Mouse (Mus musculus) liver, embryonic 13.5 days (tissue): Measurements from ENCODE around the gene Phospho1. TPM values are rescaled to one million over a fixed set of nuclear protein-coding genes. Genes with fewer than 3 reads are reported as not detected.

Source experiments
- ATAC-seq: fragments of 200-750 bp; cut with Nextera tagmentation; 2 replicates; pipeline ENCODE4 v1.8.0; 2017; ENCODE audit warnings: low read depth, mild to moderate bottlenecking, moderate number of reproducible peaks, moderate library complexity
- DNase-seq: peaks from one replicate; pipeline ENCODE4 v3.0.0; 2022
- H3K27ac ChIP-seq: fragments of 300-500 bp; sonication (generic); 2 replicates; pipeline ENCODE4 v1.5.1; 2015; ENCODE audit warnings: moderate library complexity, mild to moderate bottlenecking, inconsistent platforms
- H3K27me3 ChIP-seq: fragments of 300-500 bp; sonication (generic); 2 replicates; pipeline ENCODE4 v1.6.1; 2015; ENCODE audit warnings: mild to moderate bottlenecking, inconsistent platforms
- H3K36me3 ChIP-seq: fragments of 300-500 bp; sonication (generic); 2 replicates; pipeline ENCODE4 v1.6.1; 2015; ENCODE audit warnings: mild to moderate bottlenecking, inconsistent platforms
- H3K4me1 ChIP-seq: fragments of 300-500 bp; sonication (generic); replicated peaks from 2 replicates; pipeline ENCODE4 v1.6.1; 2015; ENCODE audit warnings: inconsistent platforms
- H3K4me2 ChIP-seq: fragments of 300-500 bp; sonication (generic); 2 replicates; pipeline ENCODE4 v1.6.1; 2015; ENCODE audit warnings: inconsistent platforms, mild to moderate bottlenecking, moderate library complexity
- H3K4me3 ChIP-seq: fragments of 300-500 bp; sonication (generic); replicated peaks from 2 replicates; pipeline ENCODE4 v1.5.1; 2015; ENCODE audit warnings: mild to moderate bottlenecking, inconsistent platforms
- H3K9ac ChIP-seq: fragments of 300-500 bp; sonication (generic); 2 replicates; pipeline ENCODE4 v1.6.1; 2015; ENCODE audit warnings: mild to moderate bottlenecking, inconsistent platforms
- H3K9me3 ChIP-seq: fragments of 300-500 bp; sonication (generic); replicated peaks from 2 replicates; pipeline ENCODE4 v1.6.1; 2016; ENCODE audit warnings: inconsistent platforms
- WGBS: fragments of 180-500 bp; shearing (Covaris S2); methylation state at CpG from one replicate; pipeline ENCODE4 v1.1.7; 2015; ENCODE audit not compliant: insufficient replicate concordance; 5-methylcytosine and 5-hydroxymethylcytosine counted together
- polyA plus RNA-seq: library from polyadenylated mRNA; unstranded; fragments of >200 nt; fragmentation: Nextera tagmentation; extraction: Ambion mirVana; gene quantifications from 2 replicates; pipeline ENCODE4 v1.2.1, GENCODE M21; 2015

The Phospho1 gene
- polyA plus RNA-seq, 1 experiment from 2014 or later, result 6.2 TPM

DNA sequence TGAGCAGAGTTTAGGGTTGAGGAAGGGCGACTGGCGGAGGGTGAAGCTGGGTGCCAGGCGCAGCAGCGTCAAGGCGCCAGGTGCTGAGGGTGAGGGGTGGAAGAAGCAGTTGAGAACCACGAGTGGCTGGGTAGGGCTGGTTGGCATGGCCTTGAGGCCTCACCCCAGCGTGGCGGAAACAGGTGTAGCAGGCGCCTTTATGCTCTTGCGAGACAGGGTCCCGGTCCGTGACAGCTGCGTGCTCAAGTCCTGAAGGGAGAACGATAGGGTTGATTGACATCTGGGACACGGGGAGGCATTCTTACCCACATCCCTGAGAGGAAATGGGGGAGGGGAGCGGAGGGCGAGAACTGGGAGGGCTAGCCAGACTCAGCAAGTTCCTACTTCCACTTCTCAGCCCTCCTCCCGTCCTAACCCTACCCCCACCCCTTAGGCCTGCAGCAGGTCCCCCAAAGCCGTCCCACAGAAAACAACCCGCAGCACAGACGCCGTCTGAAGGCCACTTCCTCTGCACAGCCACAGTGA, 9.9 kb downstream of the Phospho1 start:
- H3K9me3 ChIP-seq, result no peaks in the 10 kb centered on the region
- ATAC-seq, result peak; percentile 28; the same call in 1 of the 2 replicates
- peak overlapping the region; percentile 62 for H3K4me2 ChIP-seq
- H3K36me3 ChIP-seq, result peaks cover 18% of the 10 kb centered on the region
- H3K9ac ChIP-seq, result peak overlapping the region; percentile 20
- whole genome bisulfite sequencing, result 1% methylated on average over 22 of the region's 22 CpGs
- H3K4me3 ChIP-seq, result peak overlapping the region; percentile 30
- DNase-seq, result peak; percentile 47
- peak overlapping the region; percentile 71; the same call in 1 of the 2 replicates for H3K27ac ChIP-seq
- H3K27me3 ChIP-seq, result peaks cover 64% of the 10 kb centered on the region
- H3K4me1 ChIP-seq, result peaks cover 85% of the 10 kb centered on the region

DNA sequence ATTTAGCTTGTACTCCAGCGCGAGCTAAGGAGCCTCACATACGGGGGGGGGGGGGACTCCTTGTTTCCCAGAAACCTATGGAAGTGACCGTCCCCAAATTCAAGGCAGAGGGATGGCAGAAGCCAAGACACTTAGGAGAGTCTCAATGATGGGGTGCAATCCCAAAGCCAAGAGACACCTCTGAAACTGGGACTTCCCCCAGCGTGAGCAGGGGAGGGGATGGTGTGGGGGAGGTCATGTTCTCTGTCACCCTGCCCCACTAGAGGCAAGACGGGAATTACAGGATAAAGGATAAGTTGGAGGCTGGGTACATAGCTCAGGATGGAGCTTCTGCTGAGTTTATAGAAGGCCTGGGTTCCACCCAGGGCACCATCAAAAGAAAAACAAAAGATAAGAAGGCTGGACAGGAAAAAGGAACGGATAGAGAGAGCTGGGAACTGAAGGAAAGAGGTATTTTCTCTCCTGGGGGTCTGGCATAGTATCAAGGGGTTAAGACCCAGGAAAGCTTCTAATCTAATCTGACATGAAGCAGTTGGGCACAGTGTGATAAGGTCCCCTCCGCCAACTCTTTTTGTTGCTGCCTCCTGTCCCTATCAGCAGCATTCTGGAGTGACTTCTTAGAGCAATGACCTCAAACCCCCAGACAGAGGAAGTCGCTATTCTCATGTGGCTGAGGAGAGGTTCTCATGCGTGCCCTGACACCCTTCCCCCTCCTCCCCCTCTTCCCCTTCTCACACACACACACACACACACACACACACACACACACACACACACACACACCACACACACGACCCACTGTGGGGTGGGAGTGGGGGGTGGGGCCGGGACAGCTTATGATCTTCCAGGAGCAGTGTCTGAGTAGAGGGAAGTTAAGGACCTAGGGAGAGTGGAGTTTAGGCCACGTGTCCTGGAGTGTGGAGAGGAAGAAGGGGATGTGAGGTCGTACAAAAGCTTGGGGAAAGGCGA, 10.7 kb downstream of the Phospho1 start:
- Histone ChIP-seq H3K27me3 (peaks cover 56% of the 10 kb centered on the region), H3K9me3 (no peaks in the 10 kb centered on the region), H3K4me3 (peak overlapping the region; percentile 30), H3K4me1 (peaks cover 82% of the 10 kb centered on the region), H3K27ac (peak overlapping the region; percentile 71), H3K9ac (peak overlapping the region; percentile 20), H3K4me2 (peak overlapping the region; percentile 62), H3K36me3 (peaks cover 16% of the 10 kb centered on the region)
- 2% methylated on average over 15 of the region's 15 CpGs for WGBS
- peak; percentile 80 for ATAC-seq
- DNase-seq, result peak; percentile 57

DNA sequence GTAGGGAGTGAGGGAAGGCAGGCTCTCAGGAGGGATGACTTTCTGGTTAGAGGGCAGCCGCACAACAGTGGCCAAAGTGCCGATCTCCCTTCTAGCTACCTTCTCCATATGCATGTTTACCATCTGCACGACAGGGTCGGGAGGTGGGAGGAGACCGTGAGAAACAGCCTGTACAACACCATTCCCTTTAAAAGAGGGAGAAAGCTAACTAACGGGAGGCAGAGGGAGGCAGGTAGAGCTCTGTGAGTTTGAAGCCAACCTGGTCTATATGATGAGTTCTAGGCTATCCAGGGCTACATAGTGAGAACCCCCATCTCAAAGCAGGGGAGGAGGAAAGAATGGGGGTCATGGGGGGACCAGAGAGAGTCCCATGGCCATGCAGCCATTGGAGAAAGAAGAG, 11.5 kb downstream of the Phospho1 start:
- peaks cover 80% of the 10 kb centered on the region for H3K4me1 ChIP-seq
- DNase-seq, result no peak
- H3K9ac ChIP-seq, result peak overlapping the region; percentile 20; the same call in 1 of the 2 replicates
- H3K36me3 ChIP-seq, result peaks cover 8% of the 10 kb centered on the region
- H3K9me3 ChIP-seq, result no peaks in the 10 kb centered on the region
- peaks cover 56% of the 10 kb centered on the region for H3K27me3 ChIP-seq
- H3K27ac ChIP-seq, result peak overlapping the region; percentile 71
- ATAC-seq, result no peak
- 19% methylated on average over 6 of the region's 6 CpGs for WGBS
- peak overlapping the region; percentile 62 for H3K4me2 ChIP-seq
- no peak overlapping the region for H3K4me3 ChIP-seq

DNA sequence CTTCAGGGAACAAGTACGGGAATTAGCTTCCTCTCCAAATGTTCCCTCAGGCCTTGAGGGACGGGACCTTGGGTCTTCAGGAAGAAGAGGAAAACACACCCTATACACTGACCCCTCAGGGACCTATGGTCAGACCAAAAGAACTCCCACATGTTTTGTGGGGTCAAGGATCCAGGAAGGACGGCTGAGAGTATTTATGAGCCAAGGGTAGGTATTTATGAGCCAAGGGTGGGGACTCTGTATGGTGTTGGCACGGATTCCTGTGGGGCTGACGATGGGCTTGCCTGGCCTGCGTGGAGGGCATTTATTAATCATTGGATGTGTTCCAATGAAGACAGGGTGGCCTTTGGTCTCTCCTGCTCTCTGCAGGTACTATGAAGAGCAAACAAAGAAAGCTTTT, 12.1 kb downstream of the Phospho1 start:
- peaks cover 2% of the 10 kb centered on the region; the same call in 1 of the 2 replicates for H3K36me3 ChIP-seq
- no peak overlapping the region for H3K4me3 ChIP-seq
- no peak overlapping the region for H3K9ac ChIP-seq
- H3K27ac ChIP-seq, result no peak overlapping the region
- H3K27me3 ChIP-seq, result peaks cover 55% of the 10 kb centered on the region
- peaks cover 80% of the 10 kb centered on the region for H3K4me1 ChIP-seq
- no peaks in the 10 kb centered on the region for H3K9me3 ChIP-seq
- DNase-seq (no peak), ATAC-seq (no peak)
- 79% methylated on average over 6 of the region's 6 CpGs for WGBS
- H3K4me2 ChIP-seq, result no peak overlapping the region

DNA sequence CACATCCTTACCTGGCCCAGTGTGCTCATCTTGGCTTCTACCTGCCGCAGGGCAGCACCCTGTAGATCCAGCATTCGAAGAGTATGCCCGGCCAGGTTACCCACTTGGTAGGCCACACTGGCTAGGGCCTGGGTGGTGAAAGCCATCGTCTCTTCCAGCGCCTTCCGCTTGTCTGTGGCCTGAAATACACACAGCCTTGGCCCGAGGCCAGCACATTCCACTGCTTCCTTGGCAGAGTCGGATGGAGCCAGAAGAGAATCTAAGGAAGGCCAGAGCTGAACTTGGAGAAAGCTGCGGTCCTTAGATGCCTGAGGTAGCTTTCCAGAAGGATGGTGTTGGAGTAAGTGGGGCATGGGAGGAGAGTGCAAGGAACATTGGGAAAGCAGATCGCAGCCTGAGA, 12.8 kb downstream of the Phospho1 start, which contains the start of gene Gngt2:
Gene Gngt2, plus strand, starts transcription at position 158 of the 400 bp plus-strand sequence.
- Histone ChIP-seq H3K9ac (peak within 1 kb of the TSS; percentile 20; the same call in 1 of the 2 replicates), H3K4me1 (peaks cover 84% of the 10 kb centered on the region), H3K4me3 (no peak within 1 kb of the TSS), H3K9me3 (no peaks in the 10 kb centered on the region), H3K27me3 (peaks cover 51% of the 10 kb centered on the region), H3K36me3 (no peaks in the 10 kb centered on the region), H3K27ac (peak within 1 kb of the TSS; percentile 71), H3K4me2 (no peak within 1 kb of the TSS)
- ATAC-seq, result no peak
- no peak for DNase-seq
- WGBS, result 73% methylated on average over 10 of the region's 10 CpGs

DNA sequence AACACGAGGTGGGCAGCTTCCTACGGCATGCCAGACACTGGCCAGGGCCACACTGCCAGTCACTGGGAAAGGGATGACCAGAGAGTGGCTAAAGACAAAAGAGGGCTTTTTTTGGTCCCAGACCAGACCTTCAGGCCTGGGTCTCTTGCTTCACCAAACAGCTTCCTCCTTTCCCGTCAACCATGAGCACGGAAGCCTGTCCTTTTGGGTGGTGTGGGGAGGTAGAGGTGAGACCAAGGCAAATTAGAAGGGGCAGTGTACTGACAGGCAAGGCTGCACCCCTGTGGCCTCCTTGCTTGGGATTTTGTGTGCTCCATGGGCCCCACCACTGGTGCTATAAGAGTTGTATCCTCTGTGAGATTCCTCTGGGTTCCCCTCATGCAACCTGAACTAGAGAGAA, 14.3 kb downstream of the Phospho1 start:
- Histone ChIP-seq H3K36me3 (no peaks in the 10 kb centered on the region), H3K4me2 (no peak overlapping the region), H3K9ac (no peak overlapping the region), H3K27me3 (peaks cover 35% of the 10 kb centered on the region), H3K4me3 (no peak overlapping the region), H3K27ac (0 out of 2 replicates have a peak overlapping the region, but pooled peaks have one; percentile 23), H3K4me1 (peaks cover 93% of the 10 kb centered on the region), H3K9me3 (no peaks in the 10 kb centered on the region)
- DNase-seq (no peak), ATAC-seq (no peak)
- WGBS, result 48% methylated on average over 4 of the region's 4 CpGs

DNA sequence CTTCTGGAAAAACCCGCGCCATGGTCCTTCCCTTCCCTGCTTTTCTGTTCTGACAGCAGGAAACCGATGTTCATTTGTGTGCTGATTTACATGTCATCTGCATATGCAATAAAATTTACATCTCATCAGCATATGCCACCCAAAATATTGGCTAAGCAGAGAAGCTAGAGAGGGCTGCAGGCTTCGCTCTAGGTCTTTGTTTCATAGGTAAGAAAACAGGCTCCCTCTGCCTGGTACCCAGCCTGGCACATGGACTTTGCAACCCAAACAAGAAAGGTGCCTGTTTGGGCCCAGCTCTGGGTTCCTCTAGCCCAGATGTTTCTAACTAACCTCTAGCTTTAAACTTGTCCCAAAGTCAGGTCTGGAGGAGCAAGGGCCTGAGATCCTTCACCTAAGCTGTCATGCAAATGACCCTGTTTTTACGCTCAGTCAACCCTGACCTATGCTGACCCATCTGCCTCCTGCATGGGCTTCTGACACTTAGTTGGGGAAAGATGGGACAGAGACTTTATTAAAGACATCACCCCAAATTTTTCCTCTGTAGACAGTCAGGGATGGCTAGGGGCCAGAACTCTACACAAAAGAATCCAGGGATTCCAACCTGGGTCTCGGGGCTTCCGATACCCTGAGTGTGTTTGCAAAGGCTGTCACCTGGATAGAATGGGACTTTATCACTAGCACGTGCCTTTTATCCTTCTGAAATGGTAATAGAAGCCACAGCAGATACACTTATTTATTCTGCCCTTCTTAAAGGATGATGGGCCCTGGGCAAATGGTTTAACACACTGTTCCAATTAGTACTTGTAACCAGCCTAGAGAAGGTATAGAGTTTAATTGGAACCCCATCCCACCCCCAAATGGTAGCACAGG, 14.9 kb downstream of the Phospho1 start:
- Histone ChIP-seq H3K27ac (no peak overlapping the region), H3K4me1 (peaks cover 89% of the 10 kb centered on the region), H3K27me3 (peaks cover 30% of the 10 kb centered on the region), H3K4me2 (no peak overlapping the region), H3K36me3 (no peaks in the 10 kb centered on the region), H3K4me3 (no peak overlapping the region), H3K9me3 (no peaks in the 10 kb centered on the region), H3K9ac (0 out of 2 replicates have a peak overlapping the region, but pooled peaks have one; percentile 3)
- DNase-seq (no peak), ATAC-seq (no peak)
- WGBS, result 66% methylated on average over 8 of the region's 8 CpGs

DNA sequence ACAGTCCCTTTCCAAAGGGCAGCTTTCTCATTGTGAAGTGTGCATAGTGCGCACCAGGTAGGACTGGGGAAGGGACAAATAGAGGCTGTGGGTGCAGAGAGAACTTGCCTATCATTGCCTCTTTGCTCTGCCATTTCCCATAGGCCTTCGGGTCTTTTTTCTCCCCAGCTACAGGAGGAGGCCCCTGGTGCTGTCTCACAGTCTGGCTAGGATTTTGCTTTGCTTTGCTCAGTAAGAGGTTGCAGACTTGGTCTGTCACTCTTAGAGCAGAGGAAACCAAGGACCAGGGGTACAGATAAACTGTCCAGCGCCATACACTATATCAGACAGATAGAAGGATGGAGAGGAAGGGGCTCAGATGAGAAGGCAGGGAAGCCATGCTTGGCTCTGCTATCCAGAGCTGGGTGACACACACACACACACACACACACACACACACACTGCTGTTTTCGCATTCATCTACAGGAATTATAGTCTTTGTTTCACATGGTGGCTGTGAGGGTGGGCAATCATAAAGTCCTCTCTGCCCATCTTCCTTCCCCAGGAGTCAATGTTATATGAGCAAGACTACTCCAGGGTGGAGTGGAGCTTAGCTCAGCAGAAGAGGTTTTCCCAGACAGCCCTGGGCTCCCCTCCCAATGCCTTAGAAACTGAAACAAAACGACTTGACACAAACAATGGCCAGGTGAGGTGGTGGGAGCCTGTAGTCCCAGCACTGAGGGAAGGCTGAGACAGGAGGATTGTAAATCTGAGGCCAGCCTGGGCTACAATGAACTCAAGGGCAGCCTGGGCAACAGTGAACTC, 16.6 kb downstream of the Phospho1 start:
- Histone ChIP-seq H3K4me3 (peak overlapping the region; percentile 49), H3K36me3 (no peaks in the 10 kb centered on the region), H3K27ac (0 out of 2 replicates have a peak overlapping the region, but pooled peaks have one; percentile 58), H3K9ac (peak overlapping the region; percentile 55), H3K4me2 (peak overlapping the region; percentile 57), H3K4me1 (peaks cover 78% of the 10 kb centered on the region), H3K9me3 (no peaks in the 10 kb centered on the region), H3K27me3 (peaks cover 27% of the 10 kb centered on the region)
- no peak for ATAC-seq
- no peak for DNase-seq
- 54% methylated on average over 5 of the region's 5 CpGs for WGBS

DNA sequence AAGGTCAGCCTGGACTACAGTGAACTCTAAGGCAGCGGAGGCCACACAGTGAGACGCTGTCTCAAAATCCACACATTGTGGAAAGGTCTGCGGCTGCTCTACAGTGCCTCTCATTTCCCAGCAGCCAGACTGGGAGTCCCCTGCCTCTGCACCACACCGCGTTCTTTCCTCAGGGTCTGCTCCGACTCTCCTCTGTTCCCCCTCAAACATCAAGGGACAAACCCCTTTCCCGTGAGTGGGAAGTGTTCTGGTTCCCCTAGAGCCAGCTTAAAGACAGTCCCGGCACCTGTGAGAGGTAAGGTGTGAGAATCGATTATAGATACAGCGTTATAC, 17.2 kb downstream of the Phospho1 start:
- no peaks in the 10 kb centered on the region for H3K9me3 ChIP-seq
- ATAC-seq, result no peak
- H3K27me3 ChIP-seq, result peaks cover 24% of the 10 kb centered on the region
- no peak for DNase-seq
- peak overlapping the region; percentile 49 for H3K4me3 ChIP-seq
- H3K4me2 ChIP-seq, result peak overlapping the region; percentile 57
- H3K36me3 ChIP-seq, result no peaks in the 10 kb centered on the region
- H3K4me1 ChIP-seq, result peaks cover 72% of the 10 kb centered on the region
- WGBS, result 47% methylated on average over 10 of the region's 10 CpGs
- H3K9ac ChIP-seq, result peak overlapping the region; percentile 55
- peak overlapping the region; percentile 58 for H3K27ac ChIP-seq

DNA sequence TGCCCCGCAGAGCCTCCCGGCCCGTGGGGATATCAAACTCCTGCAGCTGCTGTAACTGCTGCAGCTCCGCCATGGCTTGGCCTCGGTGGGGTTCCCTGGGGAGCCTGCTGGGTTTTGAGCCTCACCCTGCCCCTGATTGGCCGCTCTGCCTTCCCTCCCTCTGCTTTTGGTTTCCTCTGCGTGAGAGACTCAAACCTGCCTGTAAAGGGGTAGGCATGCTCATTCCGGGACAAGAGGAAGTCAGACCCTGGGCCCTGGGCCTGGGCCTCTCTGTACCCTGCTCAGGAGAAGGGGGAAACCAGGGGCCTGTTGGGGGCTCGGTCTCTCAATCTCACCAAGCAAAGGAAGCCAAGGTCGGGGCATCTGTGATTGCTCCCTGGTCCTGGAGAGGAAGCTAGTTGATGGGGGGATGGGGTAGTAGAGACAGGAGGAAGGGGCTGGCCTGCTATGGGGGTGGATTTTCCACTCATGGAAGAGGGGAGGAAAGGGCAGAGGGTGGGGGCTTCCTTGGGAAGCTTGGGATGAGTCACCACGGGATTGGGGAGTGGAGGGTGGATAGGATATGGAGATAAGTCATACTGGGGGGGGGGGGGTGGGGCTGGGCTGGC, 17.9 kb downstream of the Phospho1 start, which contains the start of gene Abi3:
Gene Abi3, minus strand, starts transcription at position 403 of the 608 bp plus-strand sequence.
- Histone ChIP-seq H3K4me3 (peak within 1 kb of the TSS; percentile 49), H3K27ac (peak within 1 kb of the TSS; percentile 58), H3K9me3 (no peaks in the 10 kb centered on the region), H3K4me1 (peaks cover 66% of the 10 kb centered on the region), H3K27me3 (peaks cover 20% of the 10 kb centered on the region), H3K36me3 (no peaks in the 10 kb centered on the region), H3K4me2 (peak within 1 kb of the TSS; percentile 57), H3K9ac (peak within 1 kb of the TSS; percentile 55)
- peak; percentile 80 for ATAC-seq
- 3% methylated on average over 11 of the region's 11 CpGs for WGBS
- DNase-seq, result peak; percentile 60
